Mouse (Mus musculus) kidney, adult 2 months (tissue): ENCODE measurements around the gene Slc46a3. TPM values are rescaled to one million over a fixed set of nuclear protein-coding genes. Genes with fewer than 3 reads are reported as not detected.

ENCODE experiments used
- DNase-seq: peaks from one replicate; pipeline ENCODE4 v3.0.0; 2021
- H3K27ac ChIP-seq: fragments of 200-500 bp; 2 replicates; pipeline ENCODE4 v1.5.1; 2012; ENCODE audit warnings: low read depth, low read length, control low read depth, inconsistent platforms; ENCODE audit not compliant: insufficient read depth
- H3K27me3 ChIP-seq: fragments of 200-500 bp; replicated peaks from 2 replicates; pipeline ENCODE4 v1.6.1; 2012; ENCODE audit warnings: mild to moderate bottlenecking, moderate library complexity, low read length, inconsistent platforms; ENCODE audit not compliant: control insufficient read depth, insufficient read depth
- H3K36me3 ChIP-seq: fragments of 200-500 bp; 2 replicates; pipeline ENCODE4 v1.6.1; 2012; ENCODE audit warnings: mild to moderate bottlenecking, moderate library complexity, low read length, inconsistent platforms; ENCODE audit not compliant: control insufficient read depth, insufficient read depth
- H3K4me1 ChIP-seq: fragments of 200-500 bp; 2 replicates; pipeline ENCODE4 v1.6.1; 2011; ENCODE audit warnings: low read length; ENCODE audit not compliant: control insufficient read depth, insufficient read depth
- H3K4me3 ChIP-seq: fragments of 200-500 bp; 2 replicates; pipeline ENCODE4 v1.5.1; 2011; ENCODE audit warnings: mild to moderate bottlenecking, low read depth, low read length, control low read depth; ENCODE audit not compliant: insufficient read depth
- CTCF ChIP-seq: fragments of 200-500 bp; conservative IDR thresholded peaks from 2 replicates; pipeline ENCODE4 v1.5.1; 2011; ENCODE audit warnings: low read depth, mild to moderate bottlenecking, control low read depth, low read length, moderate library complexity, mixed read lengths; ENCODE audit not compliant: insufficient read depth, insufficient read length
- POLR2A ChIP-seq: fragments of 200-500 bp; IDR thresholded peaks from one replicate; pipeline ENCODE4 v1.6.1; 2011; ENCODE audit warnings: low read depth, low read length, control low read depth
- WGBS: fragments of 180-500 bp; shearing (Covaris S2); methylation state at CpG from one replicate; pipeline ENCODE4 v1.1.7; 2018; 5-methylcytosine and 5-hydroxymethylcytosine counted together
- polyA plus RNA-seq: library from polyadenylated mRNA; depleted of rRNA; stranded (reverse); fragments of >200 nt; gene quantifications from 2 replicates; pipeline ENCODE4 v1.2.3, GENCODE M21; 2012

The Slc46a3 gene
- polyA plus RNA-seq, 1 experiment, result 36.9 TPM

DNA sequence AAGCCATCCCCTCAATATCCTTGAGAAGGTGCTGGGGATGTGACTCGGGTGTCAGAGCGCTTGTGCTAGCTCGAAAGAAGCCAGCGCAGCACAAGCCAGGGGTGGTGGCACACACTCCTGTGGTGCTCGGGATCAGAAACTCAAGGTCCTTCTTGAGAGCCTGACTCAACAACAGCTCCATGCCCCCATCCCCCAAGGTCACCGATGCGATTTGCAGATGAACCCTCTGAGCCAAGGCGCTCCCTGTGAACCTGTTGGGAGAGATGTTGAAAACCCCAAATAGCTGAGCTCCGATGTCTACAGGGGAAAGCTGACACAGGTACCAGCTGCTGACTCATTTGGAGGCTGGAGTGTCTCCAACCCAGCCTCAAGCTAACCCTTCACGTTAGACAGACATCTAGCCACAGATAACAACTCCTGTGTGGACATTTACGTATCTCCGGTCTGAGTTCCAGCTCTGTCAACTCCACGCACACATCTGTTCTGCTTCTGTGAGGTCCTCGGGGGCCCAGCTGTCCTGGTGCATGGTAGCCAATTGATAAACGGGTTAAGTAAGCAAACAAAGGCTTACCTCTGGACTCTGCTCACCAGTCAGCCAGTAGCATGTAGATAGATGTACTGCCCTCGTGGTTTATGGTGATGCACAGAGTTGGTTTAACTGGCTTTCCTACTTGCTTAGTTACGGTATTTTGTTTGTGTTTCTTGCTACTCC, 14.5 kb downstream of the Slc46a3 start:
- Histone ChIP-seq H3K4me1 (no peaks in the 10 kb centered on the region), H3K36me3 (no peaks in the 10 kb centered on the region; the same call in 1 of the 2 replicates), H3K4me3 (no peak overlapping the region), H3K27me3 (no peaks in the 10 kb centered on the region), H3K27ac (no peak overlapping the region)
- WGBS, result 92% methylated on average over 17 of the region's 17 CpGs
- no peak for DNase-seq
- no peak for TF ChIP-seq POLR2A
- no peak for TF ChIP-seq CTCF

DNA sequence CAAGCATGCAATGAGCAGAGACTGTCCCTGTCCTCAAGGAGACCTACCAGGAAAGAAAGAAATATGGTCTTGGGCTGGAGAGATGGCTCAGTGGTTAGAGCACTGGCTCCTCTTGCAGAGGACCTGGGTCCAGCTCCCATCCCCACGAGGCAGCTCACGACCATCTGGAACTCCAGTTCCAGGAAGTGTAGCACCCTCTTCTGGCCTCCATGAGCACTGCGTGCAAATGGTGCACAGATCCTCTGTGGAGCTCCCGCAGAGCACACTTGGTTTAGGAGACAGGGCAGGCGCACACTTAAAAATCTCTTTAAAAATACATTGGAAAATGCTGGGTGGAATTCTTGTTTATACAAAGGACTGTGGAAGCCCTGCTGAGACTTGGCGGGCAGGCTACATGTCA, 17.1 kb downstream of the Slc46a3 start:
- 87% methylated on average over 6 of the region's 6 CpGs for WGBS
- H3K4me3 ChIP-seq, result no peak overlapping the region
- TF ChIP-seq CTCF (peak; percentile 54), POLR2A (no peak)
- no peaks in the 10 kb centered on the region for H3K4me1 ChIP-seq
- no peaks in the 10 kb centered on the region for H3K27me3 ChIP-seq
- DNase-seq, result peak; percentile 19
- no peak overlapping the region for H3K27ac ChIP-seq
- no peaks in the 10 kb centered on the region; the same call in 1 of the 2 replicates for H3K36me3 ChIP-seq

DNA sequence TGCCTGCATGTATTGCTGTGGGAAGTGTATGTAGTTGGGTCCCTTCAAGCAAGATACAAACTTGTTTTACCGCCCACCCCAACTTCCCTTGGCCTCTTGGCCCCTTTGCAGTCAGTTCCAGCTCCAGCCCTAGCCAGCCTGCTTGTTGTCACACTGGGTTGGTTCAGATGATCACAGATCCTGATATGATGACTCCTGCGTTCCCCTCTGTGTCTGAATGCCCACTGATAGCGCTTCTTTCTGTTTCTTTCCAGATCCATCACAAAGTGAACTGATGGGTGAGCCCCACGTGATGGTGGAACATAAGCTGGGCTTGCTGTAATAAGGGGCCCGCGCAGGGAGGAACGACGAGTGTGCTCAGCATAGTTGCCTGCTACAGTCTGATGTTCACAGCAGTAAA, 19.4 kb downstream of the Slc46a3 start:
- Histone ChIP-seq H3K4me3 (no peak overlapping the region), H3K27me3 (no peaks in the 10 kb centered on the region), H3K36me3 (no peaks in the 10 kb centered on the region; the same call in 1 of the 2 replicates), H3K4me1 (no peaks in the 10 kb centered on the region), H3K27ac (no peak overlapping the region)
- no peak for DNase-seq
- TF ChIP-seq POLR2A (no peak), CTCF (no peak)
- WGBS, result 91% methylated on average over 8 of the region's 8 CpGs

DNA sequence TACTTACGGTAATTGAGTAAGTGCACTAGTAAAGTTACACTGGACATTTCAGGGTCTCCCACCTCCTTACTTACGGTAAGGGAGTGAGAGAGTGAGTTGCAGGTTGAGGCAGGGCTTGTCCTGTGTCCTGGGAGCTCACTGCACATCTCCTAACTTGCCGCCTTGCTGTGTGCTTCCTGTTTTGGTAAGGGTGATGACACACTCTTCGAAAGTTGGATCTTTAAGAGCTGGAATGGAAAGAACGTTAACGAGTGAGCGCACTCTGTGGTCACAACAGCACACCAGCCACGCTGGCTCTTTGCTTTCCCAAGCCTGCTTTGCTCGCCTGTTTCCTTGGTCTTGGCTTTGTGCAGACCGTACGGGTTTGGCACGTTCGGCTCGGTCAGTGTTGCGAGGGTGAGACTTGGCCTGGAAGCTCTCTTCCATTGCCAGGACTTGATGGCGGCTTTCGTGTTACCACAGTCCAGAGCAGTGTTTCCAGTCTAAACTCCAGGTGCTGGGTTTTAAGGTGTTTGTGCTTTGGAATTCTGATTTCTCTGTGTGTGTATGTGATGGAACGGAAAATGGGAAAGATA, 20.0 kb downstream of the Slc46a3 start:
- Histone ChIP-seq H3K27me3 (no peaks in the 10 kb centered on the region), H3K27ac (no peak overlapping the region), H3K4me3 (no peak overlapping the region), H3K36me3 (no peaks in the 10 kb centered on the region; the same call in 1 of the 2 replicates), H3K4me1 (no peaks in the 10 kb centered on the region)
- DNase-seq, result peak; percentile 6
- no peak for TF ChIP-seq POLR2A
- no peak for TF ChIP-seq CTCF
- 91% methylated on average over 18 of the region's 18 CpGs for WGBS

DNA sequence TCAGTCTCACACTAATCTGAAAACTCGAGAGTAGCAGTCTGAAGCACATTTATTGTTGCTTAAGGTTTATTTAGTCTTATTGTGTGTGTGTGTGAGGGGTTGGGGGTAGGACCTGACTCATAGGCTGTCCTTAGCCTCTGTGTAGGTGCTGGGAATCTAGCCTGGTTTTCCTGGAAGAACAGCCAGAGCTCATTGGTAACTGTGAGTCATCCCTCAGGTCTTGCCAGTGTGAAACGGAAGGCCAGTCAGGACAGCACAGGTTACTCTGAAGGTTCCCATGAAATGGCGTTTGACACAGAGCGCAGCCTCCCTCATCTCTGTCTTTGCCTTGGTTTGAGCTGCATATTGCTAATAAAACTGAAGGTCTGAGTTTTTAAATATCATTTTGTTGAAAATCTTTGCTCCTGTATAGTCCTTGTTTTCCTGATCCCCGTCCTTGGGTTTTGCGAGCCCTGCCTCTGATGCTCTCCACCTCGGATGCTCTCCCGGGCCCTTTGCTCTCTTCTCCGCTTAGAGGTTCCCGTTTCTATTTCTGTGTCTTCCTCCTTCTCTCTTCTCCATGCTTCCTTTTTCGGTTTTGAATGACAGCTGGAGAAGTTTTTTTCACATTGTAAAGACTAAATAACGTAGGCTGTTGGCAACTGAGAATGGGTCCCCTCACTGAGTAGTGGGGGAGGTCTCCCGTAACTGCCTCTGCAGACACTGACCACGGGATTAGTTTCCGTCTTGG, 23.4 kb downstream of the Slc46a3 start:
- H3K4me3 ChIP-seq, result no peak overlapping the region
- no peaks in the 10 kb centered on the region for H3K27me3 ChIP-seq
- 77% methylated on average over 15 of the region's 15 CpGs for WGBS
- no peaks in the 10 kb centered on the region; the same call in 1 of the 2 replicates for H3K36me3 ChIP-seq
- no peaks in the 10 kb centered on the region for H3K4me1 ChIP-seq
- no peak overlapping the region for H3K27ac ChIP-seq
- TF ChIP-seq CTCF (no peak), POLR2A (no peak)
- no peak for DNase-seq

DNA sequence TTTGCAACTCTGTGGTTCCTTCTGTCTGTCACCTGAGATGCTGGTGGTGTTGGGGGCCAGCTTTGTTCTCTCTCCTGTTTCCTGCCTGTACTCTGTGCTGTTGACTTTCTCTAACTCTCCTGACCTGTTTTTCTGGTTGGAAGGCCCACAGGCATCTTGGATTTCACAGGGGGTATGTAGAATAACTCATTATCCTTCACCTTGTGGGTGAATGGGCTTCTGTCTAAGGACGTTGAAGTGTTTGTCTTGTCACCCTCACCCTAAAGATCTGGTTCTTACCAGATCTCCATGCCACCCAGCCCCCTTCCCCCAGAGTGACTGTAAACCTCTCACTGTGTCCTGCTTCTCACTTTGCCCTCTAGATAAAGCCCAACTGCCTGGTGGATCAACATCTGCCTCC, 24.3 kb downstream of the Slc46a3 start:
- Histone ChIP-seq H3K27ac (no peak overlapping the region), H3K4me1 (no peaks in the 10 kb centered on the region), H3K36me3 (no peaks in the 10 kb centered on the region; the same call in 1 of the 2 replicates), H3K27me3 (no peaks in the 10 kb centered on the region), H3K4me3 (no peak overlapping the region)
- no peak for DNase-seq
- TF ChIP-seq CTCF (no peak), POLR2A (no peak)
- WGBS, result 43% methylated on average over 1 of the region's 1 CpGs

DNA sequence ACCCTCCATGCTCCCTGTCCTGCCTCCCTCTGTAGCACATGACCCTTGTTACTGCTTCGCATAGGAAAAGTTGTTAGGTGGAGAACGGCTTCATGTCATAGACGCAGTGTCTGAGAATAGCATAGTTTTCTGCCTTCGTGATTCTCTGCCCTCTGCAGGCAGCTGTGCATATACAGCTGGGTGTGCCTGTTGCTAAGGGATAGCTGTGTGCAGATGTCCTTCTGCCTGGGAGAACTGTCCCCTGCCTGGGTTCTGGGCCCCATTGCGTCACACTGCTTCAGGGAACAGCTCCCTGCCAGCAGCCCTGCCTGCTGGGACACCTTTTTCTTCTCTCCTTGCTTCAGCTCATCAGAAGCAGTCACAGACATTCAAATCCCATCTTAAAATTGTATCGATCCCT, 25.0 kb downstream of the Slc46a3 start:
- no peak for DNase-seq
- no peak for TF ChIP-seq CTCF
- no peak for TF ChIP-seq POLR2A
- WGBS, result 74% methylated on average over 6 of the region's 6 CpGs
- H3K27ac ChIP-seq, result no peak overlapping the region
- no peaks in the 10 kb centered on the region for H3K27me3 ChIP-seq
- H3K4me3 ChIP-seq, result no peak overlapping the region
- H3K36me3 ChIP-seq, result no peaks in the 10 kb centered on the region; the same call in 1 of the 2 replicates
- no peaks in the 10 kb centered on the region for H3K4me1 ChIP-seq
